Mouse (Mus musculus) heart, embryonic 14.5 days (tissue): ENCODE data around the gene Srsf3. TPM values are rescaled to one million over a fixed set of nuclear protein-coding genes. Genes with fewer than 3 reads are reported as not detected.

Source experiments
- ATAC-seq: fragments of 200-750 bp; cut with Nextera tagmentation; 2 replicates; pipeline ENCODE4 v1.8.0; 2017; ENCODE audit warnings: low read depth, moderate TSS enrichment; ENCODE audit not compliant: insufficient number of reproducible peaks, insufficient read depth, low FRiP score
- H3K27ac ChIP-seq, 2 experiments: fragments of 200-500 bp in 1 of 2; fragments of 300-500 bp in 1 of 2; sonication (generic) in 1 of 2; replicated peaks in 1 of 2; 2 replicates each; pipeline ENCODE4 v1.5.1; 2012 to 2014; ENCODE audit warnings: low read depth in 2 of 2, low read length in 2 of 2, control low read depth in 1 of 2, mild to moderate bottlenecking in 1 of 2, mixed read lengths in 1 of 2; ENCODE audit not compliant: control insufficient read depth in 1 of 2, insufficient read depth in 1 of 2
- H3K27me3 ChIP-seq: fragments of 300-500 bp; sonication (generic); 2 replicates; pipeline ENCODE4 v1.6.1; 2014; ENCODE audit warnings: mild to moderate bottlenecking, low read length, control low read depth; ENCODE audit not compliant: control insufficient read depth, insufficient read depth
- H3K36me3 ChIP-seq: fragments of 300-500 bp; sonication (generic); 2 replicates; pipeline ENCODE4 v1.6.1; 2014; ENCODE audit warnings: mild to moderate bottlenecking, control low read depth, low read length, mixed read lengths; ENCODE audit not compliant: control insufficient read depth, insufficient read depth
- H3K4me1 ChIP-seq, 2 experiments: fragments of 200-500 bp in 1 of 2; fragments of 300-500 bp in 1 of 2; sonication (generic) in 1 of 2; 2 replicates each; pipeline ENCODE4 v1.6.1; 2012 to 2014; ENCODE audit warnings: low read length in 2 of 2, control low read depth in 1 of 2, mixed read lengths in 1 of 2; ENCODE audit not compliant: control insufficient read depth in 2 of 2, insufficient read depth in 2 of 2
- H3K4me2 ChIP-seq: fragments of 300-500 bp; sonication (generic); 2 replicates; pipeline ENCODE4 v1.6.1; 2014; ENCODE audit warnings: mild to moderate bottlenecking, low read length
- H3K4me3 ChIP-seq, 2 experiments: fragments of 200-500 bp in 1 of 2; fragments of 300-500 bp in 1 of 2; sonication (generic) in 1 of 2; 2 replicates each; pipeline ENCODE4 v1.5.1; 2012 to 2014; ENCODE audit warnings: low read length in 2 of 2, mild to moderate bottlenecking in 2 of 2, control low read depth in 1 of 2, low read depth in 1 of 2, moderate library complexity in 1 of 2; ENCODE audit not compliant: control insufficient read depth in 1 of 2, insufficient read depth in 1 of 2
- H3K9ac ChIP-seq: fragments of 300-500 bp; sonication (generic); 2 replicates; pipeline ENCODE4 v1.6.1; 2014; ENCODE audit warnings: mild to moderate bottlenecking, low read length
- H3K9me3 ChIP-seq: fragments of 300-500 bp; sonication (generic); 2 replicates; pipeline ENCODE4 v1.6.1; 2016; ENCODE audit warnings: low read length, control low read depth; ENCODE audit not compliant: control insufficient read depth
- WGBS: fragments of 180-500 bp; shearing (Covaris S2); extraction: QIAGEN DNeasy Blood & Tissue Kit; methylation state at CpG from one replicate; pipeline ENCODE4 v1.1.7; 2014; 5-methylcytosine and 5-hydroxymethylcytosine counted together
- polyA plus RNA-seq: library from polyadenylated mRNA; unstranded; fragments of >200 nt; fragmentation: Nextera tagmentation; extraction: Ambion mirVana; gene quantifications from 2 replicates; pipeline ENCODE4 v1.2.1, GENCODE M21; 2014

Srsf3 gene
- polyA plus RNA-seq, 1 experiment from 2014 or later = 340 TPM

- peaks cover 31 to 45% of the 10 kb centered on the region in 2 experiments for H3K4me1 ChIP-seq
- H3K27me3 ChIP-seq = no peaks in the 10 kb centered on the region
- no peak overlapping the region for H3K4me3 ChIP-seq
- H3K36me3 ChIP-seq = no peaks in the 10 kb centered on the region
- ATAC-seq = no peak
- no peak overlapping the region for H3K4me2 ChIP-seq
- no peaks in the 10 kb centered on the region for H3K9me3 ChIP-seq
- no peak overlapping the region for H3K9ac ChIP-seq
- 45% methylated on average over 7 of the region's 7 CpGs for whole genome bisulfite sequencing
- H3K27ac ChIP-seq = peak overlapping the region in 1 of 2 experiments; percentile 7; a peak in 1 of 4 replicates
Measured at GRCm38 (mm10) chr17:29053841-29054240, 21.4 kb downstream of the Srsf3 start.

DNA sequence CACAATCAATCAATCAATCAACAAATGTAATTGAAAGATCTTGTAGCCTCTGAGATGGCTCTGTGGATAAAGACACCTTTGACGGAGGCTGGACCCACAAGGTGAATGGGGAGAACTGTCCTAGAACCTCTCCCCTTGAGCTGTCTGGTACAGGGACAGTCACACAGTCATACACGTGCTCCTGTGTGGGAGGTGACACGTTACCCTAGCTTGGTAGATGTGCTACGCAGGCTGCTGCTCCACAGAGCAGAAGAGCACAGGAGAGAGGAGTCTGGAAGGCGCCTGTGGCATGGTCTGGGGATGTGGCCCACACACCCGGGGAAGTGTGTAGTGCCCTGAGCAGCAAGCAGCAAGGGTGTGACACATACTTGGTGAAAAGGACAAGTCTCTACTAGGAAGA, 22.0 kb downstream of the Srsf3 start:
- Histone ChIP-seq H3K27ac (peak overlapping the region in 1 of 2 experiments; percentile 7; a peak in 1 of 4 replicates), H3K4me2 (no peak overlapping the region), H3K9me3 (no peaks in the 10 kb centered on the region), H3K9ac (no peak overlapping the region), H3K4me3 (no peak overlapping the region), H3K27me3 (no peaks in the 10 kb centered on the region), H3K36me3 (no peaks in the 10 kb centered on the region), H3K4me1 (peaks cover 34 to 47% of the 10 kb centered on the region in 2 experiments)
- 0 out of 2 replicates have a peak, but pooled peaks have one; percentile 15 for ATAC-seq
- WGBS = 79% methylated on average over 6 of the region's 6 CpGs

- no peak for ATAC-seq
- no peak overlapping the region for H3K4me2 ChIP-seq
- no peak overlapping the region for H3K4me3 ChIP-seq
- peaks cover 31 to 38% of the 10 kb centered on the region in 2 experiments for H3K4me1 ChIP-seq
- H3K27ac ChIP-seq = no peak overlapping the region
- no peaks in the 10 kb centered on the region for H3K27me3 ChIP-seq
- 67% methylated on average over 5 of the region's 5 CpGs for WGBS
- no peaks in the 10 kb centered on the region for H3K36me3 ChIP-seq
- H3K9me3 ChIP-seq = no peaks in the 10 kb centered on the region
- no peak overlapping the region for H3K9ac ChIP-seq
Measured at GRCm38 (mm10) chr17:29055586-29055985, 23.2 kb downstream of the Srsf3 start.

DNA sequence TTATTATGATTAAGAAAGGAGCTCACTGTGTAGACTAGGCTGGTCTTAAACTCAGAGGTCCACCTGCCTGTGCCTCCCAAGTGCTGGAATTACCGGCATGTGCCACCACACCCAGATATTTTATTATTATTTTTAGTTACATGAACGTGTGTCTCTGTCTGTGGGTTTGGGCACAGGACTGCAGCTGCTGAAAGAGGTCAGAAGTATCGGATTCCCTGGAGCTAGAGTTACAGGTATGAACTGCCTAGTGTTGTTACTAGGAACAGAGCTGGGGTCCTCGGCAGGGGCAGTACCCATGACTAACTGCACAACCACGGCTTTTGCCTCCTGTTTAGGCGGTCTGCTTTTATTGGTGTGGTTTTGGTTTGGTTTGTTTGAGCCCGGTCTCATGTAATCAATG, 23.8 kb downstream of the Srsf3 start:
- ATAC-seq = no peak
- Histone ChIP-seq H3K36me3 (no peaks in the 10 kb centered on the region), H3K9me3 (no peaks in the 10 kb centered on the region), H3K4me1 (peaks cover 24 to 32% of the 10 kb centered on the region in 2 experiments), H3K27me3 (no peaks in the 10 kb centered on the region), H3K9ac (no peak overlapping the region), H3K4me2 (peak overlapping the region; percentile 48), H3K27ac (no peak overlapping the region), H3K4me3 (no peak overlapping the region)
- WGBS = 34% methylated on average over 7 of the region's 7 CpGs

GRCm38 (mm10) chr17:29056699-29057151, 24.3 kb downstream of the Srsf3 start:
- H3K4me1 ChIP-seq = peaks cover 26 to 32% of the 10 kb centered on the region in 2 experiments
- no peak overlapping the region; the same call in 1 of the 2 replicates for H3K9ac ChIP-seq
- 22% methylated on average over 8 of the region's 8 CpGs for WGBS
- H3K27ac ChIP-seq = 0 out of 4 replicates have a peak overlapping the region, but pooled peaks of 1 of the 2 experiments have one; percentile 24
- no peak for ATAC-seq
- H3K4me2 ChIP-seq = peak overlapping the region; percentile 48
- no peaks in the 10 kb centered on the region for H3K9me3 ChIP-seq
- no peaks in the 10 kb centered on the region for H3K27me3 ChIP-seq
- H3K36me3 ChIP-seq = no peaks in the 10 kb centered on the region
- H3K4me3 ChIP-seq = no peak overlapping the region

- no peak overlapping the region for H3K4me3 ChIP-seq
- no peak overlapping the region for H3K27ac ChIP-seq
- no peak overlapping the region for H3K9ac ChIP-seq
- no peak overlapping the region for H3K4me2 ChIP-seq
- H3K9me3 ChIP-seq = no peaks in the 10 kb centered on the region
- no peaks in the 10 kb centered on the region for H3K27me3 ChIP-seq
- 86% methylated on average over 11 of the region's 11 CpGs for WGBS
- peaks cover 33 to 39% of the 10 kb centered on the region in 2 experiments for H3K4me1 ChIP-seq
- no peaks in the 10 kb centered on the region for H3K36me3 ChIP-seq
- ATAC-seq = no peak
Measured at GRCm38 (mm10) chr17:29057361-29057890, 25.0 kb downstream of the Srsf3 start.

GRCm38 (mm10) chr17:29057961-29058360, 25.5 kb downstream of the Srsf3 start:
- 0 out of 4 replicates have a peak overlapping the region, but pooled peaks of 1 of the 2 experiments have one; percentile 50 for H3K27ac ChIP-seq
- H3K4me1 ChIP-seq = peaks cover 37 to 45% of the 10 kb centered on the region in 2 experiments
- no peak overlapping the region for H3K9ac ChIP-seq
- H3K36me3 ChIP-seq = no peaks in the 10 kb centered on the region
- ATAC-seq = no peak
- H3K9me3 ChIP-seq = no peaks in the 10 kb centered on the region
- H3K27me3 ChIP-seq = no peaks in the 10 kb centered on the region
- WGBS = 55% methylated on average over 10 of the region's 10 CpGs
- no peak overlapping the region for H3K4me2 ChIP-seq
- H3K4me3 ChIP-seq = no peak overlapping the region

GRCm38 (mm10) chr17:29058487-29058886, 26.1 kb downstream of the Srsf3 start:
- Histone ChIP-seq H3K9ac (no peak overlapping the region), H3K27me3 (no peaks in the 10 kb centered on the region), H3K27ac (no peak overlapping the region), H3K4me2 (no peak overlapping the region), H3K36me3 (no peaks in the 10 kb centered on the region), H3K4me3 (no peak overlapping the region), H3K4me1 (peaks cover 41 to 50% of the 10 kb centered on the region in 2 experiments), H3K9me3 (no peaks in the 10 kb centered on the region)
- WGBS = 60% methylated on average over 8 of the region's 8 CpGs
- ATAC-seq = no peak
